Mouse (Mus musculus) spleen, adult 2 months (tissue): ENCODE results near the gene Nfya.

Source experiments
- CTCF ChIP-seq: fragments of 200-500 bp; IDR thresholded peaks from 2 replicates; pipeline ENCODE4 v1.5.1; 2011; ENCODE audit warnings: mild to moderate bottlenecking, inconsistent platforms; ENCODE audit not compliant: insufficient read depth, insufficient read length, insufficient replicate concordance; ENCODE audit errors: extremely low read depth
- POLR2A ChIP-seq: fragments of 200-500 bp; IDR thresholded peaks from 2 replicates; pipeline ENCODE4 v1.6.1; 2011; ENCODE audit warnings: low read depth, low read length, inconsistent platforms

GRCm38 (mm10) chr17:48392616-48393015, 17.1 kb downstream of the Nfya start:
- TF ChIP-seq POLR2A, result no peak
- TF ChIP-seq CTCF, result no peak
